ENCODE assay signal across 25 mouse cellular contexts in genomic region chr10:79544631-79545030, GRCm38 (mm10). TPM values are rescaled to one million over a fixed set of nuclear protein-coding genes. Genes with fewer than 3 reads are reported as not detected.
DNase-seq lines count a peak whose midpoint lies in the region; ATAC-seq and TF ChIP-seq lines count a peak whose summit lies in the region.
"Had no signal": no experiment of that assay in that cellular context is flagged by ENCODE, and none has a peak within 500 bp of the region (broad histone marks: within the 10 kb centered on the region; RNA-seq: fewer than 3 reads in every experiment).

No protein-coding gene starts in this region.

- TF ChIP-seq EP300 in liver, postnatal 0 days (IDR thresholded peaks at IDR 0.05; ENCODE audit: low read depth) = no peak

- ATAC-seq in liver, embryonic 11.5 days (replicated peaks; ENCODE audit: low FRiP score) = no peak
- ATAC-seq in liver, embryonic 12.5 days = no peak
- no peak for ATAC-seq in liver, postnatal 0 days
- ATAC-seq: activated CD4-positive, CD25-positive, alpha-beta regulatory T cell, adult 4 months; forebrain, embryonic 13.5 days; Patski had no signal

- H3K27ac ChIP-seq in liver, embryonic 11.5 days (ENCODE audit: low read depth, low read length) = no peak overlapping the region
- H3K27ac ChIP-seq in liver, embryonic 12.5 days = no peak overlapping the region
- H3K27ac ChIP-seq in liver, postnatal 0 days (ENCODE audit: low read depth) = no peak overlapping the region
- H3K27ac ChIP-seq: embryonic facial prominence, embryonic 13.5 days; forebrain, embryonic 13.5 days; heart, embryonic 13.5 days; hindbrain, embryonic 15.5 days had no signal

- DNase-seq in heart, adult 11 months = peak; percentile 89
- no peak for DNase-seq in heart, adult 8-10 months (ENCODE audit: low spot score)
- peak; percentile 24 for DNase-seq in liver, embryonic 11.5 days (ENCODE audit: low spot score)
- peak; percentile 12 to 19 for DNase-seq in right cerebral cortex, postnatal 10 days (ENCODE audit: low spot score in 2 of 2)
- DNase-seq in right cerebral cortex, adult 2 months (ENCODE audit: low spot score in 2 of 2) = no peak
- DNase-seq in liver, postnatal 0 days = peak; percentile 12
- DNase-seq in MN1 (ENCODE audit: low spot score) = no peak
- DNase-seq: cerebellum, adult 9-10 months; gastrocnemius, postnatal 36 days; heart, adult 18-20 months; heart, postnatal 36 days had no signal

- H3K9ac ChIP-seq in liver, embryonic 11.5 days (ENCODE audit: low read depth, low read length) = no peak overlapping the region
- H3K9ac ChIP-seq in liver, embryonic 12.5 days = no peak overlapping the region
- H3K9ac ChIP-seq in liver, postnatal 0 days (replicated peaks) = no peak overlapping the region
- H3K9ac ChIP-seq: embryonic facial prominence, embryonic 13.5 days; forebrain, embryonic 13.5 days; heart, embryonic 13.5 days; hindbrain, embryonic 15.5 days had no signal

- no peaks in the 10 kb centered on the region for H3K27me3 ChIP-seq in liver, embryonic 11.5 days (replicated peaks; ENCODE audit: control insufficient read depth, insufficient read depth, low read length)
- H3K27me3 ChIP-seq in liver, embryonic 12.5 days (replicated peaks) = no peaks in the 10 kb centered on the region
- H3K27me3 ChIP-seq in liver, postnatal 0 days (ENCODE audit: insufficient read depth, low read length) = no peaks in the 10 kb centered on the region
- H3K27me3 ChIP-seq: embryonic facial prominence, embryonic 13.5 days; forebrain, embryonic 13.5 days; heart, embryonic 13.5 days; hindbrain, embryonic 15.5 days; Patski had no signal

- H3K4me2 ChIP-seq in liver, embryonic 11.5 days = no peak overlapping the region
- H3K4me2 ChIP-seq in liver, embryonic 12.5 days = no peak overlapping the region
- H3K4me2 ChIP-seq in liver, postnatal 0 days (ENCODE audit: low read depth, low read length) = no peak overlapping the region
- H3K4me2 ChIP-seq: embryonic facial prominence, embryonic 13.5 days; forebrain, embryonic 13.5 days; heart, embryonic 13.5 days; hindbrain, embryonic 15.5 days had no signal

- peaks cover 60% of the 10 kb centered on the region for H3K36me3 ChIP-seq in liver, embryonic 11.5 days (ENCODE audit: control insufficient read depth, insufficient read depth, low read length)
- H3K36me3 ChIP-seq in liver, embryonic 12.5 days = peaks cover 100% of the 10 kb centered on the region
- H3K36me3 ChIP-seq in liver, postnatal 0 days (replicated peaks; ENCODE audit: insufficient read depth, low read length) = peaks cover 36% of the 10 kb centered on the region

- H3K9me3 ChIP-seq in liver, embryonic 11.5 days (ENCODE audit: control insufficient read depth, low read length) = no peaks in the 10 kb centered on the region
- no peaks in the 10 kb centered on the region for H3K9me3 ChIP-seq in liver, embryonic 12.5 days (replicated peaks)
- no peaks in the 10 kb centered on the region for H3K9me3 ChIP-seq in liver, postnatal 0 days (ENCODE audit: low read length)
- H3K9me3 ChIP-seq: embryonic facial prominence, embryonic 13.5 days; forebrain, embryonic 13.5 days; heart, embryonic 13.5 days; hindbrain, embryonic 15.5 days had no signal

- 90% methylated on average over 5 of the region's 5 CpGs for WGBS in liver, embryonic 11.5 days
- 92% methylated on average over 5 of the region's 5 CpGs for WGBS in liver, embryonic 12.5 days (ENCODE audit: insufficient replicate concordance)
- WGBS in liver, postnatal 0 days (ENCODE audit: insufficient replicate concordance) = 79% methylated on average over 5 of the region's 5 CpGs

- H3K4me3 ChIP-seq in liver, embryonic 11.5 days (ENCODE audit: low read depth, low read length) = no peak overlapping the region
- H3K4me3 ChIP-seq in liver, embryonic 12.5 days = no peak overlapping the region
- H3K4me3 ChIP-seq in liver, postnatal 0 days (ENCODE audit: low read depth, low read length) = no peak overlapping the region
- H3K4me3 ChIP-seq: embryonic facial prominence, embryonic 13.5 days; forebrain, embryonic 13.5 days; heart, embryonic 13.5 days; hindbrain, embryonic 15.5 days had no signal

- no peak for TF ChIP-seq CTCF in liver, postnatal 0 days (IDR thresholded peaks at IDR 0.05; ENCODE audit: low read depth)

- H3K4me1 ChIP-seq in liver, embryonic 11.5 days (replicated peaks; ENCODE audit: control insufficient read depth, insufficient read depth, low read length) = no peaks in the 10 kb centered on the region
- no peaks in the 10 kb centered on the region for H3K4me1 ChIP-seq in liver, embryonic 12.5 days
- no peaks in the 10 kb centered on the region for H3K4me1 ChIP-seq in liver, postnatal 0 days (ENCODE audit: insufficient read depth)
- H3K4me1 ChIP-seq: embryonic facial prominence, embryonic 13.5 days; forebrain, embryonic 13.5 days; hindbrain, embryonic 15.5 days had no signal

RNA-seq across cellular contexts. Expression of gene Mier2, which starts 10.4 kb away (rescaled TPM):
- total RNA-seq in heart, adult 8-10 months (2022) = 10 to 100 TPM; 10.6 to 17.6 (median 15.3) TPM
- 33.1 and 36.5 TPM in 2 replicates for polyA plus RNA-seq in liver, embryonic 11.5 days (2014; fragmentation: Nextera tagmentation; extraction: Ambion mirVana)
- 20.1 and 20.5 TPM in 2 replicates for polyA plus RNA-seq in liver, embryonic 12.5 days (2016; fragmentation: Nextera tagmentation; extraction: Ambion mirVana)
- polyA plus RNA-seq in liver, postnatal 0 days (2015; fragmentation: Nextera tagmentation; extraction: Ambion mirVana) = 8.6 and 9.0 TPM in 2 replicates

RNA-seq across cellular contexts. Expression of gene Plpp2, which starts 11.0 kb away (rescaled TPM):
- 1 to 10 TPM; 3.1 to 7.1 (median 4.8) TPM for total RNA-seq in heart, adult 8-10 months (2022)
- 27.1 and 30.1 TPM in 2 replicates for polyA plus RNA-seq in liver, embryonic 11.5 days (2014; fragmentation: Nextera tagmentation; extraction: Ambion mirVana)
- 18.0 and 19.9 TPM in 2 replicates for polyA plus RNA-seq in liver, embryonic 12.5 days (2016; fragmentation: Nextera tagmentation; extraction: Ambion mirVana)
- polyA plus RNA-seq in liver, postnatal 0 days (2015; fragmentation: Nextera tagmentation; extraction: Ambion mirVana) = 32.7 and 38.8 TPM in 2 replicates

RNA-seq across cellular contexts. Expression of gene Theg, which starts 42.5 kb away (rescaled TPM):
- not detected for total RNA-seq in heart, adult 8-10 months (2022)
- not detected in 2 replicates for polyA plus RNA-seq in liver, embryonic 11.5 days (2014; fragmentation: Nextera tagmentation; extraction: Ambion mirVana)
- not detected in 2 replicates for polyA plus RNA-seq in liver, embryonic 12.5 days (2016; fragmentation: Nextera tagmentation; extraction: Ambion mirVana)
- not detected in 2 replicates for polyA plus RNA-seq in liver, postnatal 0 days (2015; fragmentation: Nextera tagmentation; extraction: Ambion mirVana)
- total RNA-seq: adrenal gland, adult 18-20 months; adrenal gland, postnatal 14 days; gastrocnemius, adult 8-10 months; gastrocnemius, postnatal 36 days; heart, adult 18-20 months; heart, postnatal 36 days; MEL had no signal
- polyA plus RNA-seq: activated CD4-positive, CD25-positive, alpha-beta regulatory T cell, adult 4 months; C2C12; embryonic facial prominence, embryonic 13.5 days; forebrain, embryonic 13.5 days; heart, embryonic 13.5 days; heart, postnatal 0 days; hindbrain, embryonic 11.5 days; hindbrain, embryonic 15.5 days; Patski had no signal

Comparison
In these comparisons a context has a peak if more than half of its experiments do, and no peak if none do; other contexts are left out.
1. DNase-seq: peak in heart, adult 11 months (single experiment), liver, embryonic 11.5 days (single experiment), right cerebral cortex, postnatal 10 days (2 of 2) and liver, postnatal 0 days (single experiment); none in heart, adult 8-10 months (single experiment), right cerebral cortex, adult 2 months (0 of 2) and MN1 (single experiment).